Mouse (Mus musculus) embryonic facial prominence, embryonic 13.5 days (tissue): ENCODE results near the gene B3galt2. TPM values are rescaled to one million over a fixed set of nuclear protein-coding genes. Genes with fewer than 3 reads are reported as not detected.

Source experiments
- ATAC-seq: fragments of 200-750 bp; cut with Nextera tagmentation; 2 replicates; pipeline ENCODE4 v1.8.0; 2017; ENCODE audit warnings: low read depth; ENCODE audit not compliant: insufficient number of reproducible peaks, insufficient read depth, low FRiP score, low TSS enrichment
- H3K27ac ChIP-seq: fragments of 300-500 bp; sonication (generic); 2 replicates; pipeline ENCODE4 v1.5.1; 2015; ENCODE audit warnings: moderate library complexity, mild to moderate bottlenecking, inconsistent platforms
- H3K27me3 ChIP-seq: fragments of 300-500 bp; sonication (generic); 2 replicates; pipeline ENCODE4 v1.6.1; 2015; ENCODE audit warnings: mild to moderate bottlenecking, inconsistent platforms
- H3K36me3 ChIP-seq: fragments of 300-500 bp; sonication (generic); 2 replicates; pipeline ENCODE4 v1.6.1; 2015; ENCODE audit warnings: mild to moderate bottlenecking, inconsistent platforms
- H3K4me1 ChIP-seq: fragments of 300-500 bp; sonication (generic); 2 replicates; pipeline ENCODE4 v1.6.1; 2015; ENCODE audit warnings: inconsistent platforms
- H3K4me2 ChIP-seq: fragments of 300-500 bp; sonication (generic); 2 replicates; pipeline ENCODE4 v1.6.1; 2015; ENCODE audit warnings: moderate library complexity, mild to moderate bottlenecking, inconsistent platforms
- H3K4me3 ChIP-seq: fragments of 300-500 bp; sonication (generic); 2 replicates; pipeline ENCODE4 v1.5.1; 2015; ENCODE audit warnings: mild to moderate bottlenecking, inconsistent platforms
- H3K9ac ChIP-seq: fragments of 300-500 bp; sonication (generic); 2 replicates; pipeline ENCODE4 v1.6.1; 2015; ENCODE audit warnings: mild to moderate bottlenecking, inconsistent platforms
- H3K9me3 ChIP-seq: fragments of 300-500 bp; sonication (generic); 2 replicates; pipeline ENCODE4 v1.6.1; 2016; ENCODE audit warnings: inconsistent platforms
- WGBS: fragments of 180-500 bp; shearing (Covaris S2); methylation state at CpG from one replicate; pipeline ENCODE4 v1.1.7; 2015; ENCODE audit warnings: mixed read lengths; 5-methylcytosine and 5-hydroxymethylcytosine counted together
- polyA plus RNA-seq: library from polyadenylated mRNA; unstranded; fragments of >200 nt; fragmentation: Nextera tagmentation; extraction: Ambion mirVana; gene quantifications from 2 replicates; pipeline ENCODE4 v1.2.1, GENCODE M21; 2015

B3galt2 gene
- 0.55 and 0.56 TPM in 2 replicates for polyA plus RNA-seq

- Histone ChIP-seq H3K36me3 (no peaks in the 10 kb centered on the region), H3K4me3 (peak within 1 kb of the TSS; percentile 31), H3K9ac (peak within 1 kb of the TSS; percentile 49; the same call in 1 of the 2 replicates), H3K4me2 (peak within 1 kb of the TSS; percentile 56), H3K27ac (peak within 1 kb of the TSS; percentile 78), H3K4me1 (peaks cover 5% of the 10 kb centered on the region), H3K9me3 (no peaks in the 10 kb centered on the region), H3K27me3 (no peaks in the 10 kb centered on the region)
- 0 out of 2 replicates have a peak, but pooled peaks have one; percentile 52 for ATAC-seq
- WGBS, result 33% methylated on average over 15 of the region's 15 CpGs
Observed at GRCm38 (mm10) chr1:143640650-143641407, at the start of gene B3galt2. B3galt2 (plus strand) TSS chr1:143640664.

GRCm38 (mm10) chr1:143596864-143597263 is 43.6 kb upstream of the B3galt2 start:
- H3K4me3 ChIP-seq, result no peak overlapping the region
- 47% methylated on average over 2 of the region's 2 CpGs for WGBS
- H3K27me3 ChIP-seq, result no peaks in the 10 kb centered on the region
- no peaks in the 10 kb centered on the region for H3K36me3 ChIP-seq
- H3K4me1 ChIP-seq, result no peaks in the 10 kb centered on the region
- no peaks in the 10 kb centered on the region for H3K9me3 ChIP-seq
- H3K4me2 ChIP-seq, result no peak overlapping the region
- ATAC-seq, result no peak
- H3K27ac ChIP-seq, result no peak overlapping the region
- no peak overlapping the region for H3K9ac ChIP-seq

GRCm38 (mm10) chr1:143608911-143609310 is 31.6 kb upstream of the B3galt2 start:
- Histone ChIP-seq H3K4me3 (no peak overlapping the region), H3K9me3 (no peaks in the 10 kb centered on the region), H3K36me3 (peaks cover 13% of the 10 kb centered on the region), H3K9ac (no peak overlapping the region), H3K4me2 (no peak overlapping the region), H3K27me3 (no peaks in the 10 kb centered on the region), H3K4me1 (no peaks in the 10 kb centered on the region), H3K27ac (no peak overlapping the region)
- 82% methylated on average over 2 of the region's 2 CpGs for WGBS
- ATAC-seq, result no peak

GRCm38 (mm10) chr1:143612901-143613300 is 27.6 kb upstream of the B3galt2 start:
- Histone ChIP-seq H3K36me3 (peaks cover 24% of the 10 kb centered on the region), H3K27ac (no peak overlapping the region), H3K9ac (no peak overlapping the region), H3K9me3 (no peaks in the 10 kb centered on the region), H3K4me2 (no peak overlapping the region), H3K4me3 (no peak overlapping the region), H3K27me3 (no peaks in the 10 kb centered on the region), H3K4me1 (no peaks in the 10 kb centered on the region)
- 95% methylated on average over 2 of the region's 2 CpGs for WGBS
- ATAC-seq, result no peak

GRCm38 (mm10) chr1:143619760-143620159 is 20.7 kb upstream of the B3galt2 start:
- ATAC-seq, result no peak
- Histone ChIP-seq H3K9me3 (no peaks in the 10 kb centered on the region), H3K4me2 (no peak overlapping the region), H3K4me3 (no peak overlapping the region), H3K27me3 (no peaks in the 10 kb centered on the region), H3K36me3 (peaks cover 15% of the 10 kb centered on the region), H3K27ac (no peak overlapping the region), H3K9ac (no peak overlapping the region), H3K4me1 (no peaks in the 10 kb centered on the region)
- WGBS, result 31% methylated on average over 2 of the region's 2 CpGs

- no peak for ATAC-seq
- Histone ChIP-seq H3K4me2 (no peak overlapping the region), H3K4me3 (no peak overlapping the region), H3K4me1 (no peaks in the 10 kb centered on the region), H3K27ac (no peak overlapping the region), H3K36me3 (peaks cover 24% of the 10 kb centered on the region), H3K9me3 (no peaks in the 10 kb centered on the region), H3K9ac (no peak overlapping the region), H3K27me3 (no peaks in the 10 kb centered on the region)
Observed at GRCm38 (mm10) chr1:143621930-143622329, 18.5 kb upstream of the B3galt2 start.

- no peak for ATAC-seq
- no peaks in the 10 kb centered on the region for H3K9me3 ChIP-seq
- no peak overlapping the region for H3K4me2 ChIP-seq
- no peaks in the 10 kb centered on the region for H3K4me1 ChIP-seq
- H3K4me3 ChIP-seq, result no peak overlapping the region
- no peaks in the 10 kb centered on the region for H3K27me3 ChIP-seq
- H3K9ac ChIP-seq, result no peak overlapping the region
- 87% methylated on average over 1 of the region's 1 CpGs for WGBS
- H3K27ac ChIP-seq, result no peak overlapping the region
- H3K36me3 ChIP-seq, result peaks cover 21% of the 10 kb centered on the region
Observed at GRCm38 (mm10) chr1:143622634-143623033, 17.8 kb upstream of the B3galt2 start.

GRCm38 (mm10) chr1:143631337-143631736 is 9.1 kb upstream of the B3galt2 start:
- 59% methylated on average over 7 of the region's 7 CpGs for WGBS
- no peak for ATAC-seq

GRCm38 (mm10) chr1:143632361-143632760 is 8.1 kb upstream of the B3galt2 start:
- 78% methylated on average over 1 of the region's 1 CpGs for WGBS
- no peak overlapping the region for H3K9ac ChIP-seq
- H3K27me3 ChIP-seq, result no peaks in the 10 kb centered on the region
- no peak overlapping the region for H3K27ac ChIP-seq
- no peaks in the 10 kb centered on the region for H3K36me3 ChIP-seq
- ATAC-seq, result no peak
- H3K4me1 ChIP-seq, result no peaks in the 10 kb centered on the region
- no peaks in the 10 kb centered on the region for H3K9me3 ChIP-seq
- H3K4me2 ChIP-seq, result no peak overlapping the region
- H3K4me3 ChIP-seq, result no peak overlapping the region

More at GRCm38 (mm10) chr1:143631337-143631736, 9.1 kb upstream of the B3galt2 start:
- H3K4me1 ChIP-seq, result no peaks in the 10 kb centered on the region
- H3K36me3 ChIP-seq, result peaks cover 4% of the 10 kb centered on the region
- H3K27me3 ChIP-seq, result no peaks in the 10 kb centered on the region
- no peak overlapping the region for H3K4me2 ChIP-seq
- H3K9ac ChIP-seq, result no peak overlapping the region
- H3K27ac ChIP-seq, result no peak overlapping the region
- no peak overlapping the region for H3K4me3 ChIP-seq
- no peaks in the 10 kb centered on the region for H3K9me3 ChIP-seq

GRCm38 (mm10) chr1:143632854-143633587 is 7.4 kb upstream of the B3galt2 start:
- Histone ChIP-seq H3K27me3 (no peaks in the 10 kb centered on the region), H3K27ac (no peak overlapping the region), H3K36me3 (no peaks in the 10 kb centered on the region), H3K9ac (no peak overlapping the region), H3K4me3 (no peak overlapping the region), H3K9me3 (no peaks in the 10 kb centered on the region), H3K4me1 (no peaks in the 10 kb centered on the region), H3K4me2 (no peak overlapping the region)
- no peak for ATAC-seq
- WGBS, result 83% methylated on average over 2 of the region's 2 CpGs

- H3K27ac ChIP-seq, result no peak overlapping the region
- H3K4me2 ChIP-seq, result no peak overlapping the region
- no peaks in the 10 kb centered on the region for H3K27me3 ChIP-seq
- peak; percentile 26; the same call in 1 of the 2 replicates for ATAC-seq
- WGBS, result 80% methylated on average over 2 of the region's 2 CpGs
- H3K4me1 ChIP-seq, result peaks cover 5% of the 10 kb centered on the region
- no peak overlapping the region for H3K9ac ChIP-seq
- no peaks in the 10 kb centered on the region for H3K9me3 ChIP-seq
- H3K4me3 ChIP-seq, result no peak overlapping the region
- H3K36me3 ChIP-seq, result no peaks in the 10 kb centered on the region
Observed at GRCm38 (mm10) chr1:143644221-143644620, 3.8 kb downstream of the B3galt2 start.

GRCm38 (mm10) chr1:143645386-143645785 is 4.9 kb downstream of the B3galt2 start:
- WGBS, result 59% methylated on average over 4 of the region's 4 CpGs
- ATAC-seq, result no peak
- Histone ChIP-seq H3K4me1 (peaks cover 5% of the 10 kb centered on the region), H3K27ac (no peak overlapping the region), H3K4me2 (no peak overlapping the region), H3K9ac (no peak overlapping the region), H3K36me3 (peaks cover 5% of the 10 kb centered on the region; the same call in 1 of the 2 replicates), H3K27me3 (no peaks in the 10 kb centered on the region), H3K9me3 (no peaks in the 10 kb centered on the region), H3K4me3 (no peak overlapping the region)
